Mouse (Mus musculus) stomach, postnatal 0 days (tissue): ENCODE data around the gene Ticam1. TPM values are rescaled to one million over a fixed set of nuclear protein-coding genes. Genes with fewer than 3 reads are reported as not detected.
A peak's percentile ranks its signal among the peaks of the same experiment; 100 is the strongest.

Experiments used
- ATAC-seq: fragments of 200-750 bp; cut with Nextera tagmentation; 2 replicates; pipeline ENCODE4 v1.8.0; 2017; ENCODE audit not compliant: low FRiP score, low TSS enrichment
- DNase-seq: peaks from one replicate; pipeline ENCODE4 v3.0.0-alpha.2; 2016; ENCODE audit warnings: low spot score
- H3K27ac ChIP-seq: fragments of 300-500 bp; sonication (generic); replicated peaks from 2 replicates; pipeline ENCODE4 v1.5.1; 2014; ENCODE audit warnings: mild to moderate bottlenecking, control low read depth
- H3K27me3 ChIP-seq: fragments of 300-500 bp; sonication (generic); 2 replicates; pipeline ENCODE4 v1.6.1; 2014; ENCODE audit warnings: low read length; ENCODE audit not compliant: control insufficient read depth, insufficient read depth
- H3K36me3 ChIP-seq: fragments of 300-500 bp; sonication (generic); 2 replicates; pipeline ENCODE4 v1.6.1; 2014; ENCODE audit warnings: low read length, mixed read lengths; ENCODE audit not compliant: control insufficient read depth, insufficient read depth
- H3K4me1 ChIP-seq: fragments of 300-500 bp; sonication (generic); replicated peaks from 2 replicates; pipeline ENCODE4 v1.6.1; 2014; ENCODE audit warnings: antibody characterized with exemption; ENCODE audit not compliant: control insufficient read depth, insufficient read depth
- H3K4me2 ChIP-seq: fragments of 300-500 bp; sonication (generic); replicated peaks from 2 replicates; pipeline ENCODE4 v1.6.1; 2014; ENCODE audit warnings: low read depth, mild to moderate bottlenecking, control low read depth, moderate library complexity
- H3K4me3 ChIP-seq: fragments of 300-500 bp; sonication (generic); 2 replicates; pipeline ENCODE4 v1.5.1; 2014; ENCODE audit warnings: low read depth, low read length, control low read depth
- H3K9ac ChIP-seq: fragments of 300-500 bp; sonication (generic); 2 replicates; pipeline ENCODE4 v1.6.1; 2014; ENCODE audit warnings: mild to moderate bottlenecking, low read length, control low read depth, mixed read lengths
- H3K9me3 ChIP-seq: fragments of 300-500 bp; sonication (generic); 2 replicates; pipeline ENCODE4 v1.6.1; 2016; ENCODE audit warnings: low read length; ENCODE audit not compliant: control insufficient read depth
- CTCF ChIP-seq: IDR thresholded peaks from 2 replicates; pipeline ENCODE4 v1.5.1; 2016; ENCODE audit warnings: antibody characterized with exemption, low read depth, mild to moderate bottlenecking, moderate library complexity
- EP300 ChIP-seq: optimal IDR thresholded peaks from 2 replicates; pipeline ENCODE3; 2016; ENCODE audit warnings: antibody characterized with exemption
- WGBS: fragments of 180-500 bp; shearing (Covaris S2); extraction: QIAGEN DNeasy Blood & Tissue Kit; methylation state at CpG from one replicate; pipeline ENCODE4 v1.1.7; 2014; 5-methylcytosine and 5-hydroxymethylcytosine counted together
- polyA plus RNA-seq: library from polyadenylated mRNA; unstranded; fragments of >200 nt; fragmentation: Nextera tagmentation; extraction: Ambion mirVana; gene quantifications from 2 replicates; pipeline ENCODE4 v1.2.1, GENCODE M21; 2015

The Ticam1 gene
- polyA plus RNA-seq, 1 experiment from 2014 or later: 4.6 TPM

- peak; percentile 18 for ATAC-seq
- H3K9me3 ChIP-seq: no peaks in the 10 kb centered on the region
- H3K36me3 ChIP-seq: no peaks in the 10 kb centered on the region
- peak overlapping the region; percentile 58 for H3K27ac ChIP-seq
- peak overlapping the region; percentile 97 for H3K4me2 ChIP-seq
- 37% methylated on average over 13 of the region's 13 CpGs for WGBS
- H3K27me3 ChIP-seq: no peaks in the 10 kb centered on the region
- peaks cover 5% of the 10 kb centered on the region; the same call in 1 of the 2 replicates for H3K4me1 ChIP-seq
- H3K9ac ChIP-seq: no peak overlapping the region
- TF ChIP-seq EP300 (no peak), CTCF (no peak)
- DNase-seq: peak; percentile 31
- H3K4me3 ChIP-seq: no peak overlapping the region
These were observed 25.9 kb upstream of the Ticam1 start for GRCm38 (mm10) chr17:56302363-56302996.

- H3K27me3 ChIP-seq: no peaks in the 10 kb centered on the region
- TF ChIP-seq CTCF: no peak
- TF ChIP-seq EP300: no peak
- WGBS: 94% methylated on average over 9 of the region's 9 CpGs
These were observed 23.6 kb upstream of the Ticam1 start, which contains the start of gene Arrdc5 for GRCm38 (mm10) chr17:56300186-56300585. Gene Arrdc5 (minus strand): TSS chr17:56300286.

GRCm38 (mm10) chr17:56298238-56298637 lies 21.7 kb upstream of the Ticam1 start:
- no peak overlapping the region for H3K27ac ChIP-seq
- H3K4me2 ChIP-seq: no peak overlapping the region
- H3K4me3 ChIP-seq: no peak overlapping the region
- no peak overlapping the region for H3K9ac ChIP-seq
- H3K4me1 ChIP-seq: no peaks in the 10 kb centered on the region
- DNase-seq: no peak
- no peak for TF ChIP-seq CTCF
- no peaks in the 10 kb centered on the region for H3K27me3 ChIP-seq
- no peaks in the 10 kb centered on the region for H3K36me3 ChIP-seq
- no peaks in the 10 kb centered on the region for H3K9me3 ChIP-seq
- WGBS: 100% methylated on average over 1 of the region's 1 CpGs
- ATAC-seq: no peak

More at GRCm38 (mm10) chr17:56300186-56300585, 23.6 kb upstream of the Ticam1 start, which contains the start of gene Arrdc5:
- no peak within 1 kb of the TSS for H3K9ac ChIP-seq
- H3K9me3 ChIP-seq: no peaks in the 10 kb centered on the region
- DNase-seq (no peak), ATAC-seq (no peak)
- H3K4me3 ChIP-seq: no peak within 1 kb of the TSS
- no peaks in the 10 kb centered on the region for H3K36me3 ChIP-seq
- peaks cover 1% of the 10 kb centered on the region; the same call in 1 of the 2 replicates for H3K4me1 ChIP-seq
- H3K27ac ChIP-seq: no peak within 1 kb of the TSS
- no peak within 1 kb of the TSS for H3K4me2 ChIP-seq

- no peaks in the 10 kb centered on the region for H3K36me3 ChIP-seq
- no peak for TF ChIP-seq EP300
- no peak for TF ChIP-seq CTCF
- H3K27ac ChIP-seq: no peak overlapping the region
- H3K9me3 ChIP-seq: no peaks in the 10 kb centered on the region
- H3K9ac ChIP-seq: no peak overlapping the region
- DNase-seq: no peak
- no peak overlapping the region for H3K4me3 ChIP-seq
- WGBS: 57% methylated on average over 1 of the region's 1 CpGs
- 0 out of 2 replicates have a peak, but pooled peaks cover 2% of the 10 kb centered on the region for H3K4me1 ChIP-seq
- H3K4me2 ChIP-seq: no peak overlapping the region
- H3K27me3 ChIP-seq: no peaks in the 10 kb centered on the region
- ATAC-seq: no peak
These were observed 19.6 kb upstream of the Ticam1 start for GRCm38 (mm10) chr17:56296201-56296600.

DNA sequence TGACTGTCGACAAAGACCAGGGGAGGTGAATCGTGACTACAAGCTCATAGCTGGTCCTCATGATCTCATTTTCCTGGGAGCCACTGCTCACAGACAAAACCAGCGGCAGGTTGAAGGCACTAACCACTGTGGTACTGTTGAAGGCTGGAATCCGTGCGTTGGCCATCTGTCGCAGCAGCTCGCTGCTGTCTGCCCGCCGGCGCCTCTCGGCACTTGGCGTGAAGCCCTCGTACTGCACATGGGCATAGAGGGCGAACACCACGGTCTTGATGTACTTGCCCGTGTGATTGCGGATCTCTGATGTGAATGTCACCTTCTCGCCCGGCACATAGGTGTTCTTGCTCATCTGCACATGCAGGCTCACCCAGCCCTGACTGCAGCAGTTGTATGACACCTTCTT lies 17.7 kb upstream of the Ticam1 start:
- DNase-seq (no peak), ATAC-seq (no peak)
- Histone ChIP-seq H3K4me1 (0 out of 2 replicates have a peak, but pooled peaks cover 2% of the 10 kb centered on the region), H3K27me3 (no peaks in the 10 kb centered on the region), H3K27ac (no peak overlapping the region), H3K36me3 (no peaks in the 10 kb centered on the region), H3K4me2 (no peak overlapping the region), H3K9me3 (no peaks in the 10 kb centered on the region), H3K4me3 (no peak overlapping the region), H3K9ac (no peak overlapping the region)
- WGBS: 87% methylated on average over 19 of the region's 19 CpGs
- TF ChIP-seq EP300 (no peak), CTCF (no peak)

DNA sequence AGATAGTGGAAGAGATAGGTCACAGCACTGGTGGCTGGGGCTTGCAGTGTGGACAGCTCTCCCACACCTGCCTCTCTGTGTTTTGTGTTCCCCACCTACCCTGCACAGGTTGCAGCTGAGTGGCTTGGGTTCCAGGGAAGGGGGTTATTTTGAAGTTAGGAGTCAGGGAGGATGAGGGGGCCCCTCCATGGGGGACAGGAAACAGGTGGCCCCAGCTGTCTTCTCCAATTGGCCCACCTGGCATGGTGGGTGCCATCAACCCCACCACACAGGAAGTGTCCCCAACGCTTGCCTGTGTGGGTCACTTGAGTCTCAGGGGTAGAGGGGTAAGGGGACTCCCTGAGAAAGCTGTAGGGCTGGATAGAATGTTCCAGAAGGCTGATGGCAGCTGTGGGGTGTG lies 16.7 kb upstream of the Ticam1 start:
- Histone ChIP-seq H3K36me3 (no peaks in the 10 kb centered on the region), H3K27me3 (no peaks in the 10 kb centered on the region), H3K9me3 (no peaks in the 10 kb centered on the region), H3K9ac (no peak overlapping the region), H3K4me2 (no peak overlapping the region), H3K4me3 (no peak overlapping the region), H3K27ac (no peak overlapping the region), H3K4me1 (0 out of 2 replicates have a peak, but pooled peaks cover 4% of the 10 kb centered on the region)
- TF ChIP-seq EP300: no peak
- DNase-seq (no peak), ATAC-seq (no peak)
- WGBS: 58% methylated on average over 1 of the region's 1 CpGs
